Mouse (Mus musculus): ENCODE measurements at regions not wholly inside any gene's neighbourhood (a gene's known extent, or its start where the extent isn't known, plus 50 kb on each side); places are given as distances from the start of the nearest gene placed in this dataset.
A peak's percentile ranks its signal among the peaks of the same experiment; 100 is the strongest.

DNA sequence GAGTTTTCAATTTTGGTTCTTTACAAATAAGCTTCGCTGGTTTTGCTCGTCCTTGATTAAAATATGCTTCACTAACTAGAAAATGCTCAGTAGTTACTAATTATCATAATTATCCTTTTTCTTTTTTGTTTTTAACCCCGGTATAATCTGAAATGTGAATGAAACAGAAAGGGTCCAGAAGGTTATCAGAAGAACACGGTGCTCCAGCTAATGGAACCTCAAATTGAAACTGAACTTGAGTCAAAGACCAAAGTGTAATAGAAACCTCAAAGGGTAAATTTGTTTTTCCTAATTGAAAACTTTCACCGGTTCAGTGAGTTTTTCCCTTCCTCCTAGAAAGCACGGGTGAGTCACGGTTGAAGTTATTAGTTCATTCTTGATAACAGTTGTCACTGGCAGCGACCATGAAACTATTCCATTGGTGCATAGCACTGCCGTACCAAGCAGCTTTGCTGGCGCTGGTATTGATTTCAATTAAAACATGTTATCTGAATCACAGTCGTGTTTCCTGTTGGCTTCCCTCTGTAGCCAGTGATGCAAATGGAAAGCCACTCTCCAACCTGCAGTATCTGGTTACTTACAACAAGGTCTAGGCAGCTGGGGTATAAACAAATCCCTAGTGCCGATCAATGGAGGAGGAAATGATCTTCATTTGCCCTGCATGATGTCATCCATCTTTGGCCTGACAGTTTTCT, 203.7 kb downstream of the Csl start:
- peak; percentile 29; the same call in 1 of the 2 replicates for ATAC-seq
- no peak overlapping the region for H3K4me2 ChIP-seq
- H3K36me3 ChIP-seq (ENCODE audit: poor library complexity, severe bottlenecking): no peaks in the 10 kb centered on the region
- no peak overlapping the region for H3K9ac ChIP-seq
- no peak overlapping the region for H3K27ac ChIP-seq
- no peaks in the 10 kb centered on the region for H3K27me3 ChIP-seq
- no peaks in the 10 kb centered on the region for H3K9me3 ChIP-seq (replicated peaks)
- no peaks in the 10 kb centered on the region for H3K4me1 ChIP-seq
- WGBS: 71% methylated on average over 12 of the region's 12 CpGs
- H3K4me3 ChIP-seq: no peak overlapping the region

DNA sequence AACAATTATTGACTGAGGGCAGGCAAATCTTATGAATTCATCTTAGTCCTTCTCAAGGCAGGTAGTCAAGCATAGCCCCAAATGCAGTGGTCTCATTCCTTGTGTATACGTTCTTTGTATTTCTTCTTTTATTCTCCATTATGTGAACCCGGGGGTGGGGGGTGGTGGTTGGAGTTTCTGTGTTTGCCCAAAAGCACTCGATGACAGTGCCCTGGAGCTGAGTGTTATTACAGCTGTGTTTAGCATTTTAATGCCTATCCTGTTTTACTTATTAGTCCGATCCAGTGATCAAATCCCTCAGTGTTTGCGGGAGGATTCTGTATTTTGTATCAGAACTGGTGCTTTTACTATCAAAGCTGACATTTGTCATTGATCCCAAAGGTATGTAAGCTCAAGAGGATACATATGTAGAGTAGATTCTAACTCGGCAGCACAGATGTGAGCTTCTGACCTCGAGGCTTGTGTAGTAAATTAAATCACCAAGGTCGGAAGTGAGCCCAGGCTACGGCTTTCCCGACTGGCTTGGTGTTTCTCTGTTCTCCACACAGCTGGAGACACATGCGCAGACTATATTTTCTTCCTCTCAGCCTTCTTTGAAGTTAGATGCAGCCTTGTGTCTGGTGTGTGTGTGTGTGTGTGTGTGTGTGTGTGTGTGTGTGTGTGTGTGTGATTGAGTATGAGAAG, 203.0 kb downstream of the Csl start:
- Histone ChIP-seq H3K9ac (no peak overlapping the region), H3K4me2 (no peak overlapping the region), H3K27me3 (no peaks in the 10 kb centered on the region), H3K4me1 (no peaks in the 10 kb centered on the region), H3K4me3 (no peak overlapping the region), H3K9me3 (replicated peaks) (no peaks in the 10 kb centered on the region), H3K27ac (no peak overlapping the region), H3K36me3 (ENCODE audit: poor library complexity, severe bottlenecking) (no peaks in the 10 kb centered on the region)
- ATAC-seq: no peak
- WGBS: 79% methylated on average over 11 of the region's 11 CpGs

DNA sequence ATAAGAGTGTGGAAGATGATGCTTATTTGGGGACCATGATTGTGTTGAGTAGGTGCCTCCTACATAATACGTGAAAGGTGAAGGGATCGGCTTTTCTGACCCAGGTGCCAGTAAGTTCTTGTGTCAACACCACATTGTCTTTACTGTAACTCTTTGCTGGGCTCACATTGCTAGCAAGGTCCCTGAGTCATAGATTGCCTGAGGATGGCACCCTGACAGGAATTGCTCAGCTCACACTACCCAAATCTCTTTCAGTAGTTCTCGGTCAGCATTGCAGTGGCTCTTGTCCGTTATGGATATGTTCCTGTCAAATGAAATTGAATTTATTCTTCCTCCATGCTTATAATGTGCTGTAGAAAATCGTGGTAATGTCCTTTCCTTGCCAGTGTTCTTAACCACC, 200.8 kb downstream of the Csl start:
- no peak overlapping the region for H3K9ac ChIP-seq
- H3K4me3 ChIP-seq: no peak overlapping the region
- 85% methylated on average over 5 of the region's 5 CpGs for WGBS
- H3K4me2 ChIP-seq: no peak overlapping the region
- H3K36me3 ChIP-seq (ENCODE audit: poor library complexity, severe bottlenecking): no peaks in the 10 kb centered on the region
- no peaks in the 10 kb centered on the region for H3K9me3 ChIP-seq (replicated peaks)
- no peaks in the 10 kb centered on the region for H3K27me3 ChIP-seq
- no peak for ATAC-seq
- no peak overlapping the region for H3K27ac ChIP-seq
- no peaks in the 10 kb centered on the region for H3K4me1 ChIP-seq

GRCm38 (mm10) chr10:99561166-99561818, 198.2 kb downstream of the Csl start:
- Histone ChIP-seq H3K4me3 (no peak overlapping the region), H3K36me3 (ENCODE audit: poor library complexity, severe bottlenecking) (no peaks in the 10 kb centered on the region), H3K27me3 (no peaks in the 10 kb centered on the region), H3K27ac (no peak overlapping the region), H3K9ac (no peak overlapping the region), H3K9me3 (replicated peaks) (no peaks in the 10 kb centered on the region), H3K4me1 (no peaks in the 10 kb centered on the region), H3K4me2 (no peak overlapping the region)
- WGBS: 92% methylated on average over 11 of the region's 11 CpGs
- no peak for ATAC-seq

- Histone ChIP-seq H3K4me1 (no peaks in the 10 kb centered on the region), H3K36me3 (ENCODE audit: poor library complexity, severe bottlenecking) (no peaks in the 10 kb centered on the region), H3K27me3 (no peaks in the 10 kb centered on the region), H3K9ac (no peak overlapping the region), H3K4me3 (no peak overlapping the region), H3K27ac (no peak overlapping the region), H3K4me2 (no peak overlapping the region), H3K9me3 (replicated peaks) (no peaks in the 10 kb centered on the region)
- WGBS: 84% methylated on average over 4 of the region's 4 CpGs
- ATAC-seq: no peak
Measured at GRCm38 (mm10) chr10:99564605-99565004, 194.9 kb downstream of the Csl start.

- H3K4me1 ChIP-seq: peaks cover 7% of the 10 kb centered on the region
- no peak overlapping the region for H3K4me3 ChIP-seq
- no peaks in the 10 kb centered on the region for H3K9me3 ChIP-seq (replicated peaks)
- H3K9ac ChIP-seq: no peak overlapping the region
- no peak overlapping the region for H3K4me2 ChIP-seq
- H3K27me3 ChIP-seq: no peaks in the 10 kb centered on the region
- WGBS: 71% methylated on average over 5 of the region's 5 CpGs
- no peak for ATAC-seq
- no peaks in the 10 kb centered on the region for H3K36me3 ChIP-seq (ENCODE audit: poor library complexity, severe bottlenecking)
- H3K27ac ChIP-seq: no peak overlapping the region
Measured at GRCm38 (mm10) chr10:99568424-99568823, 191.0 kb downstream of the Csl start.

GRCm38 (mm10) chr10:99570190-99570589, 189.3 kb downstream of the Csl start:
- 37% methylated on average over 2 of the region's 2 CpGs for WGBS
- Histone ChIP-seq H3K4me3 (no peak overlapping the region), H3K27me3 (no peaks in the 10 kb centered on the region), H3K9ac (no peak overlapping the region), H3K4me2 (no peak overlapping the region), H3K27ac (no peak overlapping the region), H3K9me3 (replicated peaks) (no peaks in the 10 kb centered on the region), H3K4me1 (peaks cover 10% of the 10 kb centered on the region), H3K36me3 (ENCODE audit: poor library complexity, severe bottlenecking) (no peaks in the 10 kb centered on the region)
- peak; percentile 45; the same call in 1 of the 2 replicates for ATAC-seq

DNA sequence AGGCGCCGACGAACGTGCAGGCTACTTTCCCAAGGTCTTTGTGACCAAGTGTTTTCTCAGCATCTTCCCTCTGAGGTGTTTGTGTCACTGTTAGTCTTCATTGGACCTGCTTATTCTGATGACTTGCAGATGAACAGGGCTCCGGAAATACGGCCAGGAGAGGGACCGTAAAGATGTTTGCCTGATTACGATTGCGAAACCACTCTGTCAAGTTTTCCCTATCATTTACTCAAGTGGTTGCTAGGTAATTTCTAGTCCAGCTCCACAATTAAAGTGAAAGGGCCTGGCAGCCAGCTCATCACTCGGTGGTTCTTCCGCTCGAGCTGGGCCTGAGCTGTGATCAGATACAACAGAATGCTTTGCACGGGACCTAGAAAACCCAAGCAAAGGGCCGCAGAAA, 185.5 kb downstream of the Csl start:
- H3K4me3 ChIP-seq: no peak overlapping the region
- no peak overlapping the region for H3K4me2 ChIP-seq
- H3K9ac ChIP-seq: no peak overlapping the region
- no peaks in the 10 kb centered on the region for H3K36me3 ChIP-seq (ENCODE audit: poor library complexity, severe bottlenecking)
- H3K27me3 ChIP-seq: no peaks in the 10 kb centered on the region
- peaks cover 16% of the 10 kb centered on the region for H3K4me1 ChIP-seq
- no peak overlapping the region for H3K27ac ChIP-seq
- no peak for ATAC-seq
- 75% methylated on average over 14 of the region's 14 CpGs for WGBS
- H3K9me3 ChIP-seq (replicated peaks): no peaks in the 10 kb centered on the region

GRCm38 (mm10) chr10:99575294-99575693, 184.2 kb downstream of the Csl start:
- peak; percentile 32; the same call in 1 of the 2 replicates for ATAC-seq
- no peaks in the 10 kb centered on the region for H3K9me3 ChIP-seq (replicated peaks)

DNA sequence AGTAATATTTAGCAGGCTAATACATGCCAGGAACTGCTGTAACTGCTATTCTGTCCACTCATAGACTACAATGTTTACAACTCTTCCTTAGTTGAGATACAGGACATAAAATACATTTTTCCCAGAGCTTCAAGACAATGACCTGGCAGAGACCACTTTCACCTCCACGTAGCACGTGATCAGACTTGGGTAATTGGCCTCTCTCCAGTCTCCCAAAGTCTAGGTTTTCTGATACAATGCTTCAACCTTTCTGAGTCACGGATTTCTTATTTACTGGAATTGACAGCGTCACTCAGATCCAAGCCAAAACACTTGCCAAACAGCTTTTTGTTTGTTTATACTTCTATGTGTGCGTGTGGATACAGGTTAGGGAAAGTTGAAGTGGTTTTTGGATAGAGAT, 183.2 kb downstream of the Csl start:
- Histone ChIP-seq H3K9ac (no peak overlapping the region), H3K4me2 (no peak overlapping the region), H3K27me3 (no peaks in the 10 kb centered on the region), H3K36me3 (ENCODE audit: poor library complexity, severe bottlenecking) (no peaks in the 10 kb centered on the region), H3K4me1 (peaks cover 9% of the 10 kb centered on the region; the same call in 1 of the 2 replicates), H3K27ac (no peak overlapping the region; the same call in 1 of the 2 replicates), H3K9me3 (replicated peaks) (no peaks in the 10 kb centered on the region), H3K4me3 (no peak overlapping the region)
- 63% methylated on average over 5 of the region's 5 CpGs for WGBS
- ATAC-seq: no peak

More at GRCm38 (mm10) chr10:99575294-99575693, 184.2 kb downstream of the Csl start:
- Histone ChIP-seq H3K4me3 (no peak overlapping the region), H3K4me1 (peaks cover 13% of the 10 kb centered on the region), H3K9ac (no peak overlapping the region), H3K4me2 (no peak overlapping the region), H3K36me3 (ENCODE audit: poor library complexity, severe bottlenecking) (no peaks in the 10 kb centered on the region), H3K27me3 (no peaks in the 10 kb centered on the region), H3K27ac (no peak overlapping the region)
- 57% methylated on average over 7 of the region's 7 CpGs for WGBS

DNA sequence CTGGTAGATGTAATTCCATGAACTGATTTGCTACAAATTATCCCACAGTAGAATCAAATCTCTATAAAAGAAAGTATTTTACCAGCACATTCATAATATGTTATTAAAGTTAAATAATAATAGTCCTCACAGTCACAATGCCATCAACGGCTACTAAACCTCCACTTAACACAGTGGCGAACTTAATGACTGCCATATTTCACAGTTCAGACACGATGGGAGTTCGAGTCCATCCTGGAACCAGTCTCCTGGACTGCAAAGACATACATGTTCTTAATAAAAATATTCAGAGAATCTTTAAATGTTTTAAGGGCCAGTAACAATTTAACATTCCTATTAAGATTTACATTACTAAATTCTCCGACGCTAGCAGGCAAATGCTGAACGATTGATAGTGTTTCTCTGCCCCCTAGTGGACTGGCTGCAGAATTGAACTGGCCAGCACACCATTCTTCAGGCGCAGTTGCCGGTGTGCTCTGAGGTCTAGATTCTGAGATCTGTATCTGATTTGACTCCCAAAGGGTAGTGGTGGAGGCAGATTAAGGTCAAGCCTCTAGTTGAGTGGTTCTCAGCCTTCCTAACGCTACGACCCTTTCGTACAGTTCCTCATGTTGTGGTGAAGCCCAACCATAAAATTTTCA, 182.3 kb downstream of the Csl start:
- H3K4me2 ChIP-seq: no peak overlapping the region
- H3K4me3 ChIP-seq: no peak overlapping the region
- WGBS: 27% methylated on average over 12 of the region's 12 CpGs
- H3K4me1 ChIP-seq: peaks cover 9% of the 10 kb centered on the region; the same call in 1 of the 2 replicates
- no peaks in the 10 kb centered on the region for H3K27me3 ChIP-seq
- no peaks in the 10 kb centered on the region for H3K36me3 ChIP-seq (ENCODE audit: poor library complexity, severe bottlenecking)
- peak; percentile 78 for ATAC-seq
- H3K27ac ChIP-seq: no peak overlapping the region
- H3K9me3 ChIP-seq (replicated peaks): no peaks in the 10 kb centered on the region
- no peak overlapping the region for H3K9ac ChIP-seq

- no peak overlapping the region for H3K4me3 ChIP-seq
- no peak for ATAC-seq
- no peak overlapping the region for H3K4me2 ChIP-seq
- H3K36me3 ChIP-seq (ENCODE audit: poor library complexity, severe bottlenecking): no peaks in the 10 kb centered on the region
- H3K9ac ChIP-seq: no peak overlapping the region
- H3K4me1 ChIP-seq: peaks cover 9% of the 10 kb centered on the region; the same call in 1 of the 2 replicates
- no peak overlapping the region for H3K27ac ChIP-seq
- no peaks in the 10 kb centered on the region for H3K9me3 ChIP-seq (replicated peaks)
- no peaks in the 10 kb centered on the region for H3K27me3 ChIP-seq
- 54% methylated on average over 4 of the region's 4 CpGs for WGBS
Measured at GRCm38 (mm10) chr10:99578366-99578765, 181.1 kb downstream of the Csl start.
